Mouse (Mus musculus): ENCODE data around the gene Sost.
A peak's percentile ranks its signal among the peaks of the same experiment; 100 is the strongest.

DNA sequence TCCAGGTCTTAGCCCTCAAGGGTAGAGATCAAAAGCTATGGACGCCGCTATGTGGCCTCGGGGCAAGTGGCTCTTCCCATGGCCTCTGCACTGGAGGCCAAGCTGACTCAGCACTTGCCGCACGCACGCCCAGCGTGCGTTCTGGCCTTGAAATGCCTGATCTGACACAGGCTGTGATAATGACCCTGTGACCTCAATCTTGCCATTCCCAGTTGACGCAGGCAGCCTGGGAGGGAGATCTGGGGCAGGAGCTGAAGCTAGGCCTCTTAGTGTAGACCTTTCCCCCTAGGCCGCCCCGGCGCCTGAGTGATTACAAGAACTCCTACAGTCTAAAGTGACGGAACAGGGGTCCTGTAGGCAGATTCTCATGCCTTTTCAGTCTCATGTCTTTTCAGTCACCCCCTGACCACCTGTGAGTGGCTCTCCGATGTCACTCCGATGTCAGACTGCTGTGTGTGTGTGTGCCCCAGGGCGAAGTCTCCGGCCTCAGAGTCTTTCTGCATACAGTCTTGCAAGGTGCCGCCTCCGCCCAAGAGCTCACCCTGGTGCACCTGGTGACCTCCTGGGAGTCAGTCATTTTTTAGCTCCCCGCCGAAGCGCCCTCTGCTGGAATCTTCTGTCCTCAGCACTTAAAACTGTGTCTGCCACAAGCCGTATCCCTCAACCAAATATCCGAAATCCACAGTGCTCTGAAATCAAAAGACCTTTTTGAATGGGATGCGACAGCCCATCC lies 38.6 kb downstream of the Sost start:
- TF ChIP-seq POLR2A (IDR thresholded peaks at IDR 0.05; ENCODE audit: borderline replicate concordance, control insufficient read depth, low read depth, low read length) (no peak), CTCF (IDR thresholded peaks at IDR 0.05; ENCODE audit: control insufficient read depth, insufficient read depth, low read length) (peak; percentile 35; the same call in 1 of the 2 replicates)
